Mouse (Mus musculus) retina, postnatal 1 day (tissue): ENCODE data around the gene Gpr183.

Experiments used
- DNase-seq: peaks from one replicate; pipeline ENCODE4 v3.0.0-alpha.2; 2012

Gpr183 gene

GRCm38 (mm10) chr14:121929243-121929951, 35.6 kb downstream of the Gpr183 start:
- DNase-seq, result no peak

- DNase-seq, result peak; percentile 64
These were observed 36.4 kb downstream of the Gpr183 start for GRCm38 (mm10) chr14:121928375-121929137.

GRCm38 (mm10) chr14:121927451-121927850, 37.5 kb downstream of the Gpr183 start:
- no peak for DNase-seq

- no peak for DNase-seq
These were observed 38.1 kb downstream of the Gpr183 start for GRCm38 (mm10) chr14:121926901-121927300.

GRCm38 (mm10) chr14:121924876-121925275, 40.1 kb downstream of the Gpr183 start:
- DNase-seq, result no peak

GRCm38 (mm10) chr14:121922731-121923130, 42.3 kb downstream of the Gpr183 start:
- DNase-seq, result no peak

GRCm38 (mm10) chr14:121922016-121922415, 43.0 kb downstream of the Gpr183 start:
- no peak for DNase-seq

GRCm38 (mm10) chr14:121920511-121921124, 44.4 kb downstream of the Gpr183 start:
- no peak for DNase-seq

- DNase-seq, result peak; percentile 17
These were observed 45.2 kb downstream of the Gpr183 start for GRCm38 (mm10) chr14:121919752-121920151.

- DNase-seq, result no peak
These were observed 46.7 kb downstream of the Gpr183 start for GRCm38 (mm10) chr14:121918266-121918665.

- no peak for DNase-seq
These were observed 48.5 kb downstream of the Gpr183 start for GRCm38 (mm10) chr14:121916311-121917094.

GRCm38 (mm10) chr14:121915621-121916020, 49.4 kb downstream of the Gpr183 start, which contains the start of gene Gpr18:
Gene Gpr18, minus strand, starts transcription at chr14:121915781.
- DNase-seq, result no peak

- DNase-seq, result no peak
These were observed 49.9 kb downstream of the Gpr183 start for GRCm38 (mm10) chr14:121915143-121915542.

- DNase-seq, result no peak
These were observed 52.5 kb downstream of the Gpr183 start for GRCm38 (mm10) chr14:121912501-121912900.

GRCm38 (mm10) chr14:121909868-121910267, 55.1 kb downstream of the Gpr183 start:
- no peak for DNase-seq

- DNase-seq, result no peak
These were observed 57.9 kb downstream of the Gpr183 start for GRCm38 (mm10) chr14:121906992-121907681.

- no peak for DNase-seq
These were observed 58.5 kb downstream of the Gpr183 start for GRCm38 (mm10) chr14:121906341-121906991.

GRCm38 (mm10) chr14:121904754-121905153, 60.2 kb downstream of the Gpr183 start:
- no peak for DNase-seq

GRCm38 (mm10) chr14:121903381-121903876, 61.6 kb downstream of the Gpr183 start:
- no peak for DNase-seq
